Mouse (Mus musculus): ENCODE measurements around the gene Wdr73. TPM values are rescaled to one million over a fixed set of nuclear protein-coding genes. Genes with fewer than 3 reads are reported as not detected.
A peak's percentile ranks its signal among the peaks of the same experiment; 100 is the strongest.

The Wdr73 gene
- total and polyA plus RNA-seq, 2 experiments from 2014 or later, result 33.2 to 35.0 TPM

DNA sequence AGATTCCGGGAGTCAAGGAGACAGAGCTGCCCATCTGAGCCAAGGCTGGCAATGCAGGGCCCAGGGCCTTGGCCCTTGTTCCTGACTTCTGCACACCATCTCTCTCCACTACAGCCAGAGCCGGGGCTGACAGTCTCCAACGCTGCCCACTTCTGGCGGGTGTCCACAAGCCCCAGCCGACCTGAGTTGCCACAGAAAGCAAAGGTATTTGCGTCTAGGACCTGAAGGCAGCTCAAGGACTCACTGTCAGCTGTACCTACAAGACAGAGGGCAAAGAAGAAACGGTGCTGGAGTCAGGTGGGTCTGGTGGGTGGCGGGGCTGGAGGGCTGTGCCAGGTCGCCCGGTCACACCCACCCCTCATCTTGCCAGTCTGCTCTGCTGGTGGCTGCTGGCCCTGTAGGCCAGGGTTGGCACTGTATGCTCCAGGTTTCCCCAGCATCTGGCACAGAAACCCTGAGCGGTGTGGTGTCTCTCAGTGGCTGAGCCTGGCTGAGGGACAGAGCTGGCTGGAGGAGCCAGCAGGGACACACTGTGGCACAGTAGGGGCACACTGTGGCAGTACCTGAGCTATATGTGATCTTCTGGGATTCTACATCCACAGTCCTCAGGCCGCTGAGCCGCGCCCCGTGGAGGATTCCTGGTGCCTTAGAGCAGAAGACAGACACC lies 7.8 kb downstream of the Wdr73 start:
- Histone ChIP-seq H3K27me3 (ENCODE audit: insufficient read depth, low read length) (no peaks in the 10 kb centered on the region), H3K4me2 (ENCODE audit: low read depth, low read length, poor library complexity, severe bottlenecking) (no peak overlapping the region), H3K9ac (replicated peaks; ENCODE audit: low read length, poor library complexity, severe bottlenecking) (no peak overlapping the region), H3K9me3 (ENCODE audit: low read length) (no peaks in the 10 kb centered on the region), H3K27ac (ENCODE audit: low read depth, low read length) (no peak overlapping the region), H3K4me1 (ENCODE audit: insufficient read depth, low read length) (no peaks in the 10 kb centered on the region), H3K4me3 (ENCODE audit: low read depth, low read length) (no peak overlapping the region), H3K36me3 (ENCODE audit: insufficient read depth, low read length) (peaks cover 51% of the 10 kb centered on the region)
- TF ChIP-seq CTCF (IDR thresholded peaks at IDR 0.05), result no peak
- no peak for ATAC-seq (ENCODE audit: low FRiP score)
- DNase-seq (ENCODE audit: low spot score), result no peak
- 94% methylated on average over 15 of the region's 15 CpGs for WGBS

- H3K36me3 ChIP-seq (ENCODE audit: insufficient read depth, low read length), result peaks cover 37% of the 10 kb centered on the region
- no peak for TF ChIP-seq CTCF (IDR thresholded peaks at IDR 0.05)
- 84% methylated on average over 13 of the region's 13 CpGs for WGBS
- no peak overlapping the region for H3K4me2 ChIP-seq (ENCODE audit: low read depth, low read length, poor library complexity, severe bottlenecking)
- peak overlapping the region; percentile 26; the same call in 1 of the 2 replicates for H3K27ac ChIP-seq (ENCODE audit: low read depth, low read length)
- H3K27me3 ChIP-seq (ENCODE audit: insufficient read depth, low read length), result no peaks in the 10 kb centered on the region
- no peaks in the 10 kb centered on the region for H3K9me3 ChIP-seq (ENCODE audit: low read length)
- ATAC-seq (ENCODE audit: low FRiP score) (no peak), DNase-seq (ENCODE audit: low spot score) (no peak)
- H3K9ac ChIP-seq (replicated peaks; ENCODE audit: low read length, poor library complexity, severe bottlenecking), result no peak overlapping the region
- no peak overlapping the region for H3K4me3 ChIP-seq (ENCODE audit: low read depth, low read length)
- no peaks in the 10 kb centered on the region for H3K4me1 ChIP-seq (ENCODE audit: insufficient read depth, low read length)
Measured at GRCm38 (mm10) chr7:80889841-80890241, 11.2 kb downstream of the Wdr73 start.

DNA sequence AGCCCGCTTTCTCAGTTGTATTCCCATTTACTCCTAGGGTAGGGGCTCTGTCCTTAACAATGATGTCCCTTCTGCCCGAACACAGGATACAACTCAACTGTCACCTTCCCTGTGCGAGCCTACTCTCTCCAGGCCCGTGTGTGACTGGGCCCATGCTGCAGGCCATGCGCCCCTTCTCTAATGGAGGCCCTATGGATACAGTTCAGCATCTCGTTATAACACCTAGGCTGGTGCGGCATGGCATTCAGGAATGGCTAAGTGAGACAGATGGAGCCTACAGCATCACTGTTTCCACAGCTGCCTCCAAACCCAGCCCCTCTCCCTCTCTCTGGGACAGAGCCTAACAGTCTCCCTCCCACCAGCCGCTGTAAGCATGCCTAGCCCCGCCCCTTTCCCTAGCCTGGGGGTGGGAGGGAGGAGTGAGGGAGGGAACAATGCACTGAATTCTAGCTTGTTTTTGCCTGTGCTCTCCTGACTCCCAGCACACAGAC lies 12.0 kb downstream of the Wdr73 start:
- TF ChIP-seq CTCF (IDR thresholded peaks at IDR 0.05), result no peak
- WGBS, result 46% methylated on average over 9 of the region's 9 CpGs
- Histone ChIP-seq H3K9me3 (ENCODE audit: low read length) (no peaks in the 10 kb centered on the region), H3K27ac (ENCODE audit: low read depth, low read length) (peak overlapping the region; percentile 26; the same call in 1 of the 2 replicates), H3K4me3 (ENCODE audit: low read depth, low read length) (no peak overlapping the region), H3K36me3 (ENCODE audit: insufficient read depth, low read length) (peaks cover 33% of the 10 kb centered on the region), H3K27me3 (ENCODE audit: insufficient read depth, low read length) (no peaks in the 10 kb centered on the region), H3K4me1 (ENCODE audit: insufficient read depth, low read length) (no peaks in the 10 kb centered on the region), H3K9ac (replicated peaks; ENCODE audit: low read length, poor library complexity, severe bottlenecking) (no peak overlapping the region), H3K4me2 (ENCODE audit: low read depth, low read length, poor library complexity, severe bottlenecking) (no peak overlapping the region)
- ATAC-seq (ENCODE audit: low FRiP score), result peak; percentile 45; the same call in 1 of the 2 replicates
- peak; percentile 73 for DNase-seq (ENCODE audit: low spot score)

GRCm38 (mm10) chr7:80888595-80888994 lies 12.5 kb downstream of the Wdr73 start:
- ATAC-seq (ENCODE audit: low FRiP score) (peak; percentile 27; the same call in 1 of the 2 replicates), DNase-seq (ENCODE audit: low spot score) (no peak)
- no peak for TF ChIP-seq CTCF (IDR thresholded peaks at IDR 0.05)

DNA sequence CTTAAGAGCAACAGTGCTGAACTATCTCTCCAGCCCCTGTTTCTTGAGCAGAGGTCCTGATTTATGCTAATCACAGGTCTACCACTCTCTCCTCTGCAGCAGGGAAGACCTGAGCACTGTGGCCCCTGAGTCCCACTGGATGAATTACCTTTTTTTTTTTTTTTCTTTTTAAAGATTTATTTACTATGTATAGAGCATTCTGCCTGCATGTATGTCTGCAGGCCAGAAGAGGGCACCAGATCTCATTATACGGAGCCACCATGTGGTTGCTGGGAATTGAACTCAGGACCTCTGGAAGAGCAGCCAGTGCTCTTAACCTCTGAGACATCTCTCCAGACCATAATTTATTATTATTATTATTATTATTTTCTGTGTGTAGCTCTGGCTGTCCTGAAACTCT lies 15.4 kb downstream of the Wdr73 start:
- ATAC-seq (ENCODE audit: low FRiP score), result no peak
- no peak for DNase-seq (ENCODE audit: low spot score)
- H3K9me3 ChIP-seq (ENCODE audit: low read length), result no peaks in the 10 kb centered on the region
- H3K4me3 ChIP-seq (ENCODE audit: low read depth, low read length), result no peak overlapping the region
- H3K27me3 ChIP-seq (ENCODE audit: insufficient read depth, low read length), result no peaks in the 10 kb centered on the region
- WGBS, result 30% methylated on average over 1 of the region's 1 CpGs
- 0 out of 2 replicates have a peak, but pooled peaks cover under 1% of the 10 kb centered on the region for H3K36me3 ChIP-seq (ENCODE audit: insufficient read depth, low read length)
- no peaks in the 10 kb centered on the region for H3K4me1 ChIP-seq (ENCODE audit: insufficient read depth, low read length)
- no peak overlapping the region for H3K4me2 ChIP-seq (ENCODE audit: low read depth, low read length, poor library complexity, severe bottlenecking)
- H3K9ac ChIP-seq (replicated peaks; ENCODE audit: low read length, poor library complexity, severe bottlenecking), result no peak overlapping the region
- H3K27ac ChIP-seq (ENCODE audit: low read depth, low read length), result no peak overlapping the region
- TF ChIP-seq CTCF (IDR thresholded peaks at IDR 0.05), result peak; percentile 52

More at GRCm38 (mm10) chr7:80888595-80888994, 12.5 kb downstream of the Wdr73 start:
- H3K4me3 ChIP-seq (ENCODE audit: low read depth, low read length), result no peak overlapping the region
- H3K4me2 ChIP-seq (ENCODE audit: low read depth, low read length, poor library complexity, severe bottlenecking), result no peak overlapping the region
- H3K4me1 ChIP-seq (ENCODE audit: insufficient read depth, low read length), result no peaks in the 10 kb centered on the region
- H3K27ac ChIP-seq (ENCODE audit: low read depth, low read length), result no peak overlapping the region
- H3K27me3 ChIP-seq (ENCODE audit: insufficient read depth, low read length), result no peaks in the 10 kb centered on the region
- H3K9ac ChIP-seq (replicated peaks; ENCODE audit: low read length, poor library complexity, severe bottlenecking), result no peak overlapping the region
- H3K9me3 ChIP-seq (ENCODE audit: low read length), result no peaks in the 10 kb centered on the region
- 83% methylated on average over 7 of the region's 7 CpGs for WGBS
- peaks cover 28% of the 10 kb centered on the region for H3K36me3 ChIP-seq (ENCODE audit: insufficient read depth, low read length)

- Histone ChIP-seq H3K4me1 (ENCODE audit: insufficient read depth, low read length) (no peaks in the 10 kb centered on the region), H3K36me3 (ENCODE audit: insufficient read depth, low read length) (no peaks in the 10 kb centered on the region; the same call in 1 of the 2 replicates), H3K27ac (ENCODE audit: low read depth, low read length) (no peak overlapping the region), H3K9ac (replicated peaks; ENCODE audit: low read length, poor library complexity, severe bottlenecking) (peak overlapping the region; percentile 19; the same call in 1 of the 2 replicates), H3K27me3 (ENCODE audit: insufficient read depth, low read length) (no peaks in the 10 kb centered on the region), H3K4me2 (ENCODE audit: low read depth, low read length, poor library complexity, severe bottlenecking) (peak overlapping the region; percentile 49), H3K4me3 (ENCODE audit: low read depth, low read length) (peak overlapping the region; percentile 15; the same call in 1 of the 2 replicates), H3K9me3 (ENCODE audit: low read length) (no peaks in the 10 kb centered on the region)
- DNase-seq (ENCODE audit: low spot score) (peak; percentile 91), ATAC-seq (ENCODE audit: low FRiP score) (peak; percentile 87)
- peak; percentile 75 for TF ChIP-seq CTCF (IDR thresholded peaks at IDR 0.05)
- WGBS, result 24% methylated on average over 14 of the region's 14 CpGs
Measured at GRCm38 (mm10) chr7:80882830-80883505, 18.1 kb downstream of the Wdr73 start.

Data from midbrain, postnatal 0 days (tissue).